Mouse (Mus musculus) cortical plate, adult 2 months (tissue): Measurements from ENCODE around the gene Ccnyl1.

ENCODE experiments used
- CTCF ChIP-seq: fragments of 200-500 bp; IDR thresholded peaks from 2 replicates; pipeline ENCODE4 v1.5.1; 2011; ENCODE audit warnings: mild to moderate bottlenecking, control low read depth, low read length; ENCODE audit not compliant: insufficient read depth; ENCODE audit errors: extremely low read depth
- POLR2A ChIP-seq: fragments of 200-500 bp; IDR thresholded peaks from 2 replicates; pipeline ENCODE4 v1.6.1; 2011; ENCODE audit warnings: mild to moderate bottlenecking, low read length, control low read depth; ENCODE audit not compliant: insufficient read depth; ENCODE audit errors: extremely low read depth

- TF ChIP-seq CTCF (no peak), POLR2A (no peak)
Observed at GRCm38 (mm10) chr1:64655415-64655814, 34.8 kb upstream of the Ccnyl1 start.
